9 mouse cellular contexts compared by ENCODE assay signal in genomic region chr14:101949114-101949513, GRCm38 (mm10).
DNase-seq lines count a peak whose midpoint lies in the region; ATAC-seq lines count a peak whose summit lies in the region.
"Had no signal": no experiment of that assay in that cellular context is flagged by ENCODE, and none has a peak within 500 bp of the region (broad histone marks: within the 10 kb centered on the region; RNA-seq: fewer than 3 reads in every experiment).

No protein-coding gene starts in this region.

- H3K4me3 ChIP-seq in midbrain, embryonic 11.5 days (ENCODE audit: low read depth, low read length), result no peak overlapping the region
- H3K4me3 ChIP-seq in midbrain, embryonic 13.5 days (replicated peaks), result no peak overlapping the region
- no peak overlapping the region for H3K4me3 ChIP-seq in kidney, embryonic 14.5 days (ENCODE audit: low read length)
- H3K4me3 ChIP-seq: megakaryocyte, embryonic 14.5 days had no signal

- H3K27ac ChIP-seq in midbrain, embryonic 11.5 days (ENCODE audit: low read depth, low read length), result no peak overlapping the region
- H3K27ac ChIP-seq in midbrain, embryonic 13.5 days, result no peak overlapping the region
- no peak overlapping the region for H3K27ac ChIP-seq in kidney, embryonic 14.5 days (ENCODE audit: low read depth, low read length)

- peak; percentile 45 for DNase-seq in CD4-positive, CD25-positive, alpha-beta regulatory T cell, adult 2 months (ENCODE audit: low read depth, low spot score)
- DNase-seq in midbrain, embryonic 11.5 days (ENCODE audit: low spot score, missing footprints), result peak; percentile 90
- DNase-seq in embryo, embryonic 10 days (ENCODE audit: low spot score), result peak; percentile 59
- DNase-seq in splenic B cell, adult 2 months (ENCODE audit: low read depth, low spot score), result peak; percentile 57
- DNase-seq in urinary bladder, adult 18-20 months (ENCODE audit: low spot score in 2 of 2), result no peak

- no peaks in the 10 kb centered on the region for H3K4me1 ChIP-seq in midbrain, embryonic 11.5 days (ENCODE audit: control insufficient read depth, insufficient read depth, low read length)
- H3K4me1 ChIP-seq in midbrain, embryonic 13.5 days (replicated peaks), result no peaks in the 10 kb centered on the region
- no peaks in the 10 kb centered on the region for H3K4me1 ChIP-seq in kidney, embryonic 14.5 days (ENCODE audit: control insufficient read depth, insufficient read depth, low read length)
- H3K4me1 ChIP-seq: megakaryocyte, embryonic 14.5 days had no signal

- 63% methylated on average over 2 of the region's 2 CpGs for WGBS in midbrain, embryonic 11.5 days
- WGBS in midbrain, embryonic 13.5 days, result 63% methylated on average over 2 of the region's 2 CpGs
- WGBS in kidney, embryonic 14.5 days, result 60% methylated on average over 2 of the region's 2 CpGs

- no peaks in the 10 kb centered on the region for H3K9me3 ChIP-seq in midbrain, embryonic 11.5 days (ENCODE audit: control insufficient read depth, low read length)
- H3K9me3 ChIP-seq in midbrain, embryonic 13.5 days, result no peaks in the 10 kb centered on the region
- H3K9me3 ChIP-seq in kidney, embryonic 14.5 days (ENCODE audit: control insufficient read depth, low read length), result no peaks in the 10 kb centered on the region

- no peak overlapping the region for H3K9ac ChIP-seq in midbrain, embryonic 11.5 days (ENCODE audit: low read length)
- no peak overlapping the region for H3K9ac ChIP-seq in midbrain, embryonic 13.5 days (replicated peaks)
- H3K9ac ChIP-seq in kidney, embryonic 14.5 days (ENCODE audit: low read depth, low read length), result no peak overlapping the region

- no peaks in the 10 kb centered on the region; the same call in 1 of the 2 replicates for H3K27me3 ChIP-seq in midbrain, embryonic 11.5 days (ENCODE audit: control insufficient read depth, insufficient read depth, low read length)
- H3K27me3 ChIP-seq in midbrain, embryonic 13.5 days, result 0 out of 2 replicates have a peak, but pooled peaks cover 2% of the 10 kb centered on the region
- no peaks in the 10 kb centered on the region for H3K27me3 ChIP-seq in kidney, embryonic 14.5 days (ENCODE audit: control insufficient read depth, insufficient read depth, low read length)
- no peaks in the 10 kb centered on the region for H3K27me3 ChIP-seq in splenic B cell, adult 2 months (ENCODE audit: control insufficient read depth, insufficient read depth, low read length, poor library complexity, severe bottlenecking)

- ATAC-seq in CD4-positive, CD25-positive, alpha-beta regulatory T cell, adult 4 months, result no peak
- peak; percentile 41 for ATAC-seq in midbrain, embryonic 11.5 days (ENCODE audit: low FRiP score)
- no peak for ATAC-seq in midbrain, embryonic 13.5 days
- peak; percentile 33; the same call in 1 of the 2 replicates for ATAC-seq in kidney, embryonic 14.5 days (ENCODE audit: low FRiP score, low TSS enrichment)

- H3K4me2 ChIP-seq in midbrain, embryonic 11.5 days, result no peak overlapping the region
- no peak overlapping the region for H3K4me2 ChIP-seq in midbrain, embryonic 13.5 days (replicated peaks)
- no peak overlapping the region for H3K4me2 ChIP-seq in kidney, embryonic 14.5 days (replicated peaks; ENCODE audit: low read depth, low read length)

- no peaks in the 10 kb centered on the region for H3K36me3 ChIP-seq in midbrain, embryonic 11.5 days (ENCODE audit: control insufficient read depth, insufficient read depth, low read length)
- H3K36me3 ChIP-seq in midbrain, embryonic 13.5 days, result no peaks in the 10 kb centered on the region
- H3K36me3 ChIP-seq in kidney, embryonic 14.5 days (ENCODE audit: control insufficient read depth, insufficient read depth, low read length), result no peaks in the 10 kb centered on the region
- no peaks in the 10 kb centered on the region for H3K36me3 ChIP-seq in splenic B cell, adult 2 months (ENCODE audit: control insufficient read depth, insufficient read depth, low read length, poor library complexity, severe bottlenecking)

Comparison
In these comparisons a context has a peak if more than half of its experiments do, and no peak if none do; other contexts are left out.
1. ATAC-seq: peak in midbrain, embryonic 11.5 days (single experiment) and kidney, embryonic 14.5 days (single experiment); none in CD4-positive, CD25-positive, alpha-beta regulatory T cell, adult 4 months (single experiment) and midbrain, embryonic 13.5 days (single experiment).
2. DNase-seq: peak in CD4-positive, CD25-positive, alpha-beta regulatory T cell, adult 2 months (single experiment), midbrain, embryonic 11.5 days (single experiment), embryo, embryonic 10 days (single experiment) and splenic B cell, adult 2 months (single experiment); none in urinary bladder, adult 18-20 months (0 of 2).